Mouse (Mus musculus) intestine, embryonic 15.5 days (tissue): ENCODE measurements at regions not wholly inside any gene's neighbourhood (a gene's known extent, or its start where the extent isn't known, plus 50 kb on each side); places are given as distances from the start of the nearest gene placed in this dataset.

ENCODE experiments used
- ATAC-seq: fragments of 200-750 bp; cut with Nextera tagmentation; 2 replicates; pipeline ENCODE4 v1.8.0; 2017; ENCODE audit warnings: moderate TSS enrichment, moderate library complexity
- H3K27ac ChIP-seq: fragments of 300-500 bp; sonication (generic); 2 replicates; pipeline ENCODE4 v1.5.1; 2015; ENCODE audit warnings: mild to moderate bottlenecking, inconsistent platforms
- H3K27me3 ChIP-seq: fragments of 300-500 bp; sonication (generic); replicated peaks from 2 replicates; pipeline ENCODE4 v1.6.1; 2015; ENCODE audit warnings: inconsistent platforms
- H3K36me3 ChIP-seq: fragments of 300-500 bp; sonication (generic); 2 replicates; pipeline ENCODE4 v1.6.1; 2015; ENCODE audit warnings: inconsistent platforms
- H3K4me1 ChIP-seq: fragments of 300-500 bp; sonication (generic); replicated peaks from 2 replicates; pipeline ENCODE4 v1.6.1; 2015; ENCODE audit warnings: inconsistent platforms
- H3K4me2 ChIP-seq: fragments of 300-500 bp; sonication (generic); replicated peaks from 2 replicates; pipeline ENCODE4 v1.6.1; 2015; ENCODE audit warnings: mild to moderate bottlenecking, inconsistent platforms
- H3K4me3 ChIP-seq: fragments of 300-500 bp; sonication (generic); replicated peaks from 2 replicates; pipeline ENCODE4 v1.5.1; 2015; ENCODE audit warnings: inconsistent platforms
- H3K9ac ChIP-seq: fragments of 300-500 bp; sonication (generic); 2 replicates; pipeline ENCODE4 v1.6.1; 2015; ENCODE audit warnings: inconsistent platforms
- H3K9me3 ChIP-seq: fragments of 300-500 bp; sonication (generic); 2 replicates; pipeline ENCODE4 v1.6.1; 2016; ENCODE audit warnings: inconsistent platforms
- WGBS: fragments of 180-500 bp; shearing (Covaris S2); methylation state at CpG from one replicate; pipeline ENCODE4 v1.1.7; 2015; 5-methylcytosine and 5-hydroxymethylcytosine counted together

DNA sequence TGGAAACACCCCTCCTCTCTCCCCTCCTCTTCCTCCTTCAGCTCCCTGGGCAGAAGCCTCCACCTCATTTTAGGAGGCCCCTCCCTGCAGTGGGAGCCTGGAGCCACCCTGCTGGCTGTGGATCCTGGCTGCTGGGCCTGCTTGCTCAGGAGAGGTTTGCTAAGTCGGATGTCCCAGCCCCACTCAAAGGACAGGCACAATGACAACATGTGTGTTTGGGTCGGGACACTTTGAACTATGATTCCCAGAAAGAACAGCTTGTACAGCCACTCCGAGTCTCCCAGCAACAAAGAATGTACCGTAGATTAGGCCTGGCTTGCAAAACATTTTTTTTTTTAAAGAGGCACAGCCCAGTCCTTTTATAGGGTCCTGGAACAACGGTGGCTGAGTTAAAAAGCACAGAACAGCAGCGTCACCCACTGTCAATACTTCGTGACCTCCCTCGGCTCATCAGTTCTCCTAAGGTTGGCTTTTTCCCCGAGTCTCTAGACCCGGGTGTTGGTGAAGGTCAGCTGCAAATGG is 142.7 kb upstream of the Irf2bp2 start:
- Histone ChIP-seq H3K4me1 (peaks cover 52% of the 10 kb centered on the region), H3K36me3 (no peaks in the 10 kb centered on the region), H3K9me3 (no peaks in the 10 kb centered on the region), H3K27me3 (no peaks in the 10 kb centered on the region), H3K4me3 (no peak overlapping the region), H3K4me2 (peak overlapping the region; percentile 48), H3K27ac (peak overlapping the region; percentile 99), H3K9ac (peak overlapping the region; percentile 42)
- ATAC-seq, result peak; percentile 79
- WGBS, result 17% methylated on average over 10 of the region's 10 CpGs

DNA sequence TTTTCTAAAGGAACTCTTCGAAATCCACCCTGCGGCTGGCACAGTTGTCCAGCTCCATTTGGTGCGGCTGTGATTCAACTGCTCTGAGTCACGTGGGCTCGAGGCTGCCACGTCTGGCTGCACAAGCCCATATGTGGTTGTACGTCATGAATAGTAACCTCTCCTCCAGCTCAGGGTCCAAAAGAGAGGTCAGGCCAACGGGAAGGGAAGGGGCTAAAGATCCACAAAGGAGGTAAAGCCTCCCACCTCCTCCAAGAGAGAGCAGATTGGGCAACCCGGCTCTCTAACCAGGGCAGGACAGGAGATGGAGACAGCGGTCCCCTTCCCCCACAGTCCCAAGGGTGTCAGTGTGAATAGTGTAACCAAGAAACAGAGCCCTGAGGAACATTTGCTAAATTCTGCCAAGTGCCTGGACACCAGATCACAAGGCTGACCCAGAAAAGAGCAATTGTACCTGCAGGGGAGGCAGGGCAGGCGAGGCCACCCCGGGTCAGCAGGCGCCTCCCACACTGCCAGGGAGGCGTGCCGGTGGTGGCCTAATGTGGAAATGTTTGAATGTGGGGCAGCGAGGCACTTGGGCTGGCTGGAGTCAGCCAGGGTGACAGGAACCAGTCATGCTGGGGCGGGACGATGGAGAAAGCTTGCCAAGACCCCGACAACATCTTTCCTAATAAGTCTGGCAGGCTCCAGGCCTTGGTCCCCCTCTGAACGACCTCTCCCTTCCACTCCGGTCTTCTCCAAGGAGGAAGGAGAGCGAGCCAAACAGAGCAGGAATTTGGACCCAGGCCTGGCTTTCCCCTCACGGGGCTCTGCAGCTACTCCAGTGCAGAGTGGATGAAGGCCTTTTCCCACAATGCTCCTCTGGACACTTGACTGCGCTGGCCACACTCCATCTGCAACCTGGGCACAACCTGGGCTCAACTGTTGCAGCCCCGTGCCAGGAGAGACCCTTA is 142.0 kb upstream of the Irf2bp2 start:
- WGBS, result 12% methylated on average over 25 of the region's 25 CpGs
- H3K9ac ChIP-seq, result peak overlapping the region; percentile 42
- H3K36me3 ChIP-seq, result no peaks in the 10 kb centered on the region
- ATAC-seq, result peak; percentile 66
- peak overlapping the region; percentile 48 for H3K4me2 ChIP-seq
- H3K4me1 ChIP-seq, result peaks cover 49% of the 10 kb centered on the region
- no peaks in the 10 kb centered on the region for H3K27me3 ChIP-seq
- H3K9me3 ChIP-seq, result no peaks in the 10 kb centered on the region
- H3K27ac ChIP-seq, result peak overlapping the region; percentile 99
- no peak overlapping the region for H3K4me3 ChIP-seq

DNA sequence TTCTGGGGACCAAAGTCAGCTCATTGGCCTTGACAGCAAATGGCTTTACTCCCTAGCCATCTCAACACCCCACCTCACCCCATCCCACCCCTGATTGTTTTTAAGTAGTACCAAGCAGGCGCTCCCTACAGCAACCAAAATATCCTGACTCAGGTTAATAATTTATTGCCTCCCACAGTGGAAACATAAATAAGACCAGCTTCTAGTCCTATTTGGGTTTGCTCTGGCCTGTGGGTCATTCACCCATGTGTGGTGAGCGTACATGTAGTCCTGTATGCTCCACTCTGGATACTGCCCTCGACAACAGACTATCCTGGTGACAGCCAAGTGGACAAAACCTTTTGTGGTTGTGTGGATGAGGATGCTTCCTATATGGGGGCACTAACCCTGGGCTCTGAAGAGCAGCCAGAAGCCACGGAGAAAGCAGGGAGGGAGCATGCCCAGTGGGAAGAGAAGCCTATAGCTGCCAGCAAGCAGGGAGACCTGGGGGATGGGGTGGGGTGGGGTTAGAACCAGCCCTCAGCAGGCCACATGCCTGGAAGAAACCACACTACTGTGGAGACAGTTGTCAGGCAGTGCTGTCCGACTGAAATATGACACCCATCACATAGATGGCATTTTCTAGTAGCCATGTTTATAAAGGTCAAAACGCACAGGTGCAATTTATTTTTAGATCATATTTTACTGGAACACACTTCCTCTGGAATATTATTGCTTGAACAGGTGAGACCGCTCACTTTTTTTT is 141.1 kb upstream of the Irf2bp2 start:
- WGBS, result 37% methylated on average over 7 of the region's 7 CpGs
- no peak overlapping the region for H3K9ac ChIP-seq
- no peak for ATAC-seq

DNA sequence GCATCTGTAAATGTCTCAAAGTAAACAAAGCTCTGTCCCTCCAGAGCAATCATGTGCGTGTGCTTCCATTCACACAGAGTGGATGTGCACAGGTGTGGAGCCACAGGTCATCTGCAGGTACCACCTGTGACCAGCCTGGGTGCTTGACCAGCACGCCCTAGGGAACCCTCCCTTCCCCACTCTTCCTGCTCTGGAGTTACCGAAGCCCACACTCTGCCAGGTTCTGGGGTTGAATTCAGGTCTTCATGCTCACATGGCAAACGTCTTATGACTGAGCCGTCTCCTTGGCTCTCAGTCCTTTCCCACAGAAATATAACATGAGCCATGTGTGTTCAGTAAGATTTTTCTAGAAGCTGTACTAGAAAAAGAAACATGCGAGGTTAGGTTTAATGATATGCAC is 140.0 kb upstream of the Irf2bp2 start:
- Histone ChIP-seq H3K27ac (no peak overlapping the region), H3K4me1 (peaks cover 44% of the 10 kb centered on the region), H3K36me3 (no peaks in the 10 kb centered on the region), H3K27me3 (no peaks in the 10 kb centered on the region), H3K4me3 (no peak overlapping the region), H3K9ac (no peak overlapping the region), H3K4me2 (no peak overlapping the region), H3K9me3 (no peaks in the 10 kb centered on the region)
- WGBS, result 67% methylated on average over 6 of the region's 6 CpGs
- ATAC-seq, result no peak

More for the DNA sequence above, 141.1 kb upstream of the Irf2bp2 start:
- H3K27me3 ChIP-seq, result no peaks in the 10 kb centered on the region
- no peak overlapping the region for H3K4me2 ChIP-seq
- H3K9me3 ChIP-seq, result no peaks in the 10 kb centered on the region
- H3K4me3 ChIP-seq, result no peak overlapping the region
- peaks cover 45% of the 10 kb centered on the region for H3K4me1 ChIP-seq
- H3K36me3 ChIP-seq, result no peaks in the 10 kb centered on the region
- peak overlapping the region; percentile 99 for H3K27ac ChIP-seq

DNA sequence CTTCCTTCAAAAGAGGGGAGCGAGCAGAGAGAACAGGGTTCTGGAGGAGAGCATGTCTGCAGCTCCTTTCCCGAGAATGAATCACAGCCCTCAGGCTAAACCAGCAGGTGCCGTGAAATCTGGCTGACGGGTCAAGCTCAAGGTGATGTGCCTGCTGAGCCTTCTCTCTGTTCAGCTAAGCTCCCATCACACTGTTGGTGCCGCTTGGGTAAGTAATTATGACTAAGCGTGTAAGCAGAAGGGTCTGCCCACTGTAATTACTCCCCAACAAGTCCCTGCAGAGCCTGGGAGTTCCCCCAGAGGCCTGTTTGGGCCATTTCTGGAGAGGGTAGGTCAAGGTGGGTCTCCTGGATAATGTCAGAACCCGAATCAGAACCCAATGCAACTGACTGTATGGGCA is 139.5 kb upstream of the Irf2bp2 start:
- Histone ChIP-seq H3K9ac (no peak overlapping the region), H3K4me1 (peaks cover 49% of the 10 kb centered on the region), H3K9me3 (no peaks in the 10 kb centered on the region), H3K27me3 (no peaks in the 10 kb centered on the region), H3K4me2 (no peak overlapping the region), H3K36me3 (no peaks in the 10 kb centered on the region), H3K27ac (no peak overlapping the region), H3K4me3 (no peak overlapping the region)
- WGBS, result 66% methylated on average over 7 of the region's 7 CpGs
- no peak for ATAC-seq

DNA sequence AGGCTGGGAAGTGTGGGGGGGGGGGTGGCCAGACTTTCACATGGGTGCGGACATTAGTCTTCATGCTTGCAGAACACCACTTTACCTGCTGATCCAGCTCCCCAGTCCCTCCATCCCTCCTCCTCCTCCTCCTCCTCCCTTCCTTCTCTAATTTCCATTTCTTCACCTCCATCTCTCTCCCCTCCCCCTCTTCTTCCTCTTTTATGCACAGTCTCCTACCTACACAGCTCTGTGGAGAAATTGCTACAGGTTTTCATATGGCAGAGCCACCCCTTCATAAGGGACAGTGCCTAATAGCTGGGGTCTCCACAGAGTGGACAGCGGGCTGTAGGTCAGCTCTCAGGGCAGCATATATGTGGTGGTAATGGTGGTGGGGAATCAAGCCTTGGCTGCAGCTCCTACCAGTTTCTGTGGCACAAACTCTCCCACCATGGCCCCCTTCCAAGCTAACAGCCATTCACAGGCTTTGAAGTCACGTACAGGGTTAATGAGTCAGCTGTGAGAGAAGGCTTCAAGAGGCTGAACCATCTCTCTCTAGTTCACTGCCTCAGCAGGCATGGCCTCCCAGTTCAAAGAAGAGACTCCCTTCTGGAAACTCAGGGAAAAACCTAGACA is 136.3 kb upstream of the Irf2bp2 start:
- H3K4me3 ChIP-seq, result no peak overlapping the region
- no peak for ATAC-seq
- no peaks in the 10 kb centered on the region for H3K9me3 ChIP-seq

DNA sequence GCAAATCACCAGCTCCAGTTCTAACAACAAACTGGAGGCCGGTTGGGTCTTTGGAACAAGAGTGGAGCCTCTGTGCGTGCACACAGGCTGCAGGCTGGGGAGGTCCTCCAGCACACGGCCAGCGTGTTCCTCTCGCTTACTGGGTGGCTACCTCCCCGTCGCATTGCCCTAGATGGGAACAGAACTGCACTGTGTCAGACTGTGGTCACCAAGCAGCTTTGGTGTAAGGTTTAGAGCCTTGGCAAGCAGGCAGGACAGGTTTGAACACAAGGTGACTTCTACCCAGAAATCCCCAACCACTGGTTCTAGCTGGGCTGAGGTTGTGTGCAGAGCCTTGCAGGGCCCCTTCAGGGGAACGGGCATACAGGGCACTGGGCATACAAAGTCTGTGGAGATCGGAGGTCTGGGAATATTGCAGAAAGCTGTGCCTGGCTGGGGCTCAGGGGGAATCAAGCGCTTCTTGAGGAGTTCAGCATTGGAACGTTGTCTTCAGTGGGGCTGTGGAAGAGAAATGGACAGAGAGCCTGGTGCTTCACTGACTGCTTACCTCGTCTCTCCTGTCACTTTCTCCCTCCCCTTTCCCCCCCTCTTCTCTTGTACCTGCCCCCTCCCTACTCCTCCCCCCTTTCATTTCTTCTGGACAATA is 135.3 kb upstream of the Irf2bp2 start:
- Histone ChIP-seq H3K9ac (no peak overlapping the region), H3K4me2 (no peak overlapping the region), H3K36me3 (no peaks in the 10 kb centered on the region), H3K4me1 (peaks cover 18% of the 10 kb centered on the region; the same call in 1 of the 2 replicates), H3K27ac (no peak overlapping the region), H3K4me3 (no peak overlapping the region), H3K9me3 (no peaks in the 10 kb centered on the region), H3K27me3 (no peaks in the 10 kb centered on the region)
- 70% methylated on average over 12 of the region's 12 CpGs for WGBS
- no peak for ATAC-seq

More for the DNA sequence above, 136.3 kb upstream of the Irf2bp2 start:
- Histone ChIP-seq H3K27me3 (no peaks in the 10 kb centered on the region), H3K4me2 (no peak overlapping the region), H3K9ac (no peak overlapping the region), H3K4me1 (peaks cover 26% of the 10 kb centered on the region; the same call in 1 of the 2 replicates), H3K36me3 (no peaks in the 10 kb centered on the region), H3K27ac (no peak overlapping the region)
- 81% methylated on average over 3 of the region's 3 CpGs for WGBS

DNA sequence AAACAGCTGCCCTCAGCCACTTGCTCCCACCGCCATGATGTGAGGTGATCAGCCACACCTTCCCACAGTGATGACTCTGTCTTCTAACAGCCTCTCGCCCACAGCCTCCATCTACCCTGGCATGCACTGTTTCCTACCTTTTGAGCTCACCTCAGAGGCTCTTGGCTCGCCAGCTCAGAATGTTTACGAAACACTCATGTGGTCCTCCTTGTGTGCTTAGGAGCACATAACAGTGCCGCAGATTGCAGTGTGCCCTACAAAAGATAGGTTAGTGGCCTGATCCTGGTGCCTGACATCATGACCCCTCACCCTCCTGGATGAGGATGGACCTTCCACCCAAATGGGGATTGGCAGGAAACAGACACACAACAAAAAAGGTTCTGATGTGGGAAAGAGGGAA is 134.3 kb upstream of the Irf2bp2 start:
- 88% methylated on average over 5 of the region's 5 CpGs for WGBS
- Histone ChIP-seq H3K9ac (no peak overlapping the region), H3K27me3 (no peaks in the 10 kb centered on the region), H3K4me2 (no peak overlapping the region), H3K9me3 (no peaks in the 10 kb centered on the region), H3K27ac (no peak overlapping the region), H3K4me3 (no peak overlapping the region), H3K36me3 (no peaks in the 10 kb centered on the region), H3K4me1 (0 out of 2 replicates have a peak, but pooled peaks cover 14% of the 10 kb centered on the region)
- ATAC-seq, result no peak

DNA sequence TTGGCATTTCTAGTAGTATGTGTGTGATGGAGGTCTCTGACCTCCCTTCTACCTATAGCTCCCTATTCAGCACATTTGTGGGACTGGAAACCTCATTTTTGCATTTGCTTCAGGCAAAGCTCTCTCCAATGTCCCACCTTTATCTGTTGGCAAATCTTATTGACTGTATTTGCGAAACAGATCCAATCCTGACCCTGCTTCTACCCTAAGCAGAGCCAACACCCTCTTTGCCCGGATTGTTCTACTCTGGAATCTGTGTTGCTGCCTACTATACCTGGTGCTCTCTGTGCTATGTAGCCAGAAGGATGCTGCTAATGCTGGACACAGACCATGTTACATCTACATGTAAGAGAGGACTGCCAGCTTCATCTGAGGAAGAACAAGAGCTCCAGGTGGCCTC is 133.3 kb upstream of the Irf2bp2 start:
- 95% methylated on average over 2 of the region's 2 CpGs for WGBS
- Histone ChIP-seq H3K9ac (no peak overlapping the region), H3K4me3 (no peak overlapping the region), H3K36me3 (no peaks in the 10 kb centered on the region), H3K4me2 (no peak overlapping the region), H3K4me1 (0 out of 2 replicates have a peak, but pooled peaks cover 14% of the 10 kb centered on the region), H3K9me3 (no peaks in the 10 kb centered on the region), H3K27me3 (no peaks in the 10 kb centered on the region), H3K27ac (no peak overlapping the region)
- ATAC-seq, result no peak

DNA sequence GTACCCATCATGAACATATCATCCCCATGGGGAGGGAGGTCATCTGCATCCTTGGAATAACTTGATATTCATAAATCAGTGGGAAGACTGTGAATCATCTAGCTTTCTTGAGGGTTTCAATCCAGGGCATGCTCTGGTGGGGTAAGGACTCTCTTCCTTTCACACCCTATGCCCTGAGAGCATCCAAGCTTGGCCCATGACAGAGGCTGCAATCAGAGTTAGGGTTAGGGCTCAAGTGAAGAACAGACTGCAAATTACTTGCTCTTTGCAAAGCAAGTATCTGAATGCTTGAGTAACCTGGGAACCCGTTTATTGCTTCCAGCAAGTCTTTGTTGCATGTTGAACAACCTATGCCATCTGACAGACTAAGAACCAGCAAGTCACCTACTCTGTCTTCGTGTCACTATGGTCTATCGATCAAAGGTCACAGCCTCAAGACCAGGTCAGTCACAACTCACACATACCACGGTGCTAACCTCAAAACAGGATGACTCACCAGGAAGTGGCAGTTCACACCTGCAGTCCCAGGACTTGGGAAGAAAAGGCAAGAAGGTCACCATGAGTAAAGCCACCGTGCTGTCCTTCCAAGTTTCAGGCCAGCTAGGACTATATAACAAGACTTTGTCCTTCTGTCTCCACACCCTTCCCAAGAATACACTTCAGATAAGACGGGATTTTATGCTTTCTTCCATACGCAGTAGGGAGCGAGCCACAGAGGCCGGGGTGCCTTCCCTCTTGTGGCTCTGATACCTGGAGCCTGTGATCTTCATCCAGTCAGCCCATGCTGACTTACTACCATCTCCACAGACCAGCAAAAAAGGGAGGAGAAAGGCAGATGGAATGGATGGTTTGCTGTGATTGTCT is 129.7 kb upstream of the Irf2bp2 start:
- Histone ChIP-seq H3K27me3 (no peaks in the 10 kb centered on the region), H3K36me3 (no peaks in the 10 kb centered on the region), H3K4me3 (no peak overlapping the region), H3K9ac (no peak overlapping the region), H3K4me1 (peaks cover 6% of the 10 kb centered on the region; the same call in 1 of the 2 replicates), H3K4me2 (no peak overlapping the region), H3K27ac (no peak overlapping the region), H3K9me3 (no peaks in the 10 kb centered on the region)
- whole genome bisulfite sequencing, result 66% methylated on average over 9 of the region's 9 CpGs
- ATAC-seq, result peak; percentile 66

DNA sequence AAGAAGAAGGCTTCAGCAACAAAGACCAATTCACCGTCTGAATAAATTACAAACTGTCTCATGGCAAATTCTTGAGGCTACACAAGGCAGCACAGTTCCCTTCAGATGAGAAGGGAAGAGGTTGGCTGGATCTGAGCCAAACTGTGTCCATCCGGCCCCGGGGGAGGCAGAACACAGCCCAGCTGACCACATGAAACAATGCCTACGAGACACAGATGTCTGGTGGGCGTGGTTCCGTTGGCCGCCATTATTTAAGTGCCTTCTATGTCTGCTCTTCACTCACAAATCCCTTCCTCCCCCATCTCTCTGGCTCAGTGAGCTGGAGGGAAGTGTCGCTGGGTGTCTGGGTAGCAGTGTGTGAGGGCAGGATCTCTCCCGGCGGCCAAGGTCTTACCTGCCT is 127.8 kb upstream of the Irf2bp2 start:
- WGBS, result 53% methylated on average over 10 of the region's 10 CpGs
- H3K27ac ChIP-seq, result 0 out of 2 replicates have a peak overlapping the region, but pooled peaks have one; percentile 44

More for the DNA sequence above, 127.8 kb upstream of the Irf2bp2 start:
- H3K9ac ChIP-seq, result no peak overlapping the region
- H3K9me3 ChIP-seq, result no peaks in the 10 kb centered on the region
- ATAC-seq, result no peak
- H3K27me3 ChIP-seq, result no peaks in the 10 kb centered on the region
- H3K4me2 ChIP-seq, result 0 out of 2 replicates have a peak overlapping the region, but pooled peaks have one; percentile 17
- no peak overlapping the region for H3K4me3 ChIP-seq
- H3K4me1 ChIP-seq, result peaks cover 4% of the 10 kb centered on the region; the same call in 1 of the 2 replicates
- no peaks in the 10 kb centered on the region for H3K36me3 ChIP-seq
